Mouse (Mus musculus) liver, adult 2 months (tissue): ENCODE measurements at regions not wholly inside any gene's neighbourhood (a gene's known extent, or its start where the extent isn't known, plus 50 kb on each side); places are given as distances from the start of the nearest gene placed in this dataset.

Source experiments
- DNase-seq: peaks from one replicate; pipeline ENCODE4 v3.0.0-alpha.2; 2011; ENCODE audit warnings: low read depth, low spot score; ENCODE audit errors: extremely low read depth
- H3K27ac ChIP-seq: fragments of 200-500 bp; replicated peaks from 2 replicates; pipeline ENCODE4 v1.5.1; 2012; ENCODE audit warnings: low read depth, mild to moderate bottlenecking, control low read depth, inconsistent platforms, low read length; ENCODE audit not compliant: insufficient read depth
- H3K27me3 ChIP-seq: fragments of 200-500 bp; 2 replicates; pipeline ENCODE4 v1.6.1; 2012; ENCODE audit warnings: mild to moderate bottlenecking, moderate library complexity, low read length, inconsistent platforms; ENCODE audit not compliant: control insufficient read depth, insufficient read depth
- H3K36me3 ChIP-seq: fragments of 200-500 bp; 2 replicates; pipeline ENCODE4 v1.6.1; 2012; ENCODE audit warnings: low read length, inconsistent platforms; ENCODE audit not compliant: control insufficient read depth, insufficient read depth
- H3K4me1 ChIP-seq: fragments of 200-500 bp; 2 replicates; pipeline ENCODE4 v1.6.1; 2011; ENCODE audit warnings: low read length; ENCODE audit not compliant: control insufficient read depth, insufficient read depth
- H3K4me3 ChIP-seq: fragments of 200-500 bp; 2 replicates; pipeline ENCODE4 v1.5.1; 2011; ENCODE audit warnings: low read depth, mild to moderate bottlenecking, control low read depth, low read length, moderate library complexity; ENCODE audit not compliant: insufficient read depth
- H3K79me2 ChIP-seq: fragments of 200-500 bp; 2 replicates; pipeline ENCODE4 v1.6.1; 2012; ENCODE audit warnings: inconsistent platforms, mild to moderate bottlenecking, low read length, moderate library complexity; ENCODE audit not compliant: control insufficient read depth, insufficient read depth
- H3K9ac ChIP-seq: fragments of 200-500 bp; 2 replicates; pipeline ENCODE4 v1.6.1; 2012; ENCODE audit warnings: low read depth, mild to moderate bottlenecking, control low read depth, inconsistent platforms, low read length
- CTCF ChIP-seq: fragments of 200-500 bp; IDR thresholded peaks from 2 replicates; pipeline ENCODE4 v1.5.1; 2011; ENCODE audit warnings: low read depth, low read length, control low read depth
- POLR2A ChIP-seq: fragments of 200-500 bp; IDR thresholded peaks from 2 replicates; pipeline ENCODE4 v1.6.1; 2011; ENCODE audit warnings: low read length, control low read depth; ENCODE audit not compliant: insufficient read depth; ENCODE audit errors: extremely low read depth
- WGBS: fragments of 180-500 bp; shearing (Covaris S2); methylation state at CpG from one replicate; pipeline ENCODE4 v1.1.7; 2018; 5-methylcytosine and 5-hydroxymethylcytosine counted together

DNA sequence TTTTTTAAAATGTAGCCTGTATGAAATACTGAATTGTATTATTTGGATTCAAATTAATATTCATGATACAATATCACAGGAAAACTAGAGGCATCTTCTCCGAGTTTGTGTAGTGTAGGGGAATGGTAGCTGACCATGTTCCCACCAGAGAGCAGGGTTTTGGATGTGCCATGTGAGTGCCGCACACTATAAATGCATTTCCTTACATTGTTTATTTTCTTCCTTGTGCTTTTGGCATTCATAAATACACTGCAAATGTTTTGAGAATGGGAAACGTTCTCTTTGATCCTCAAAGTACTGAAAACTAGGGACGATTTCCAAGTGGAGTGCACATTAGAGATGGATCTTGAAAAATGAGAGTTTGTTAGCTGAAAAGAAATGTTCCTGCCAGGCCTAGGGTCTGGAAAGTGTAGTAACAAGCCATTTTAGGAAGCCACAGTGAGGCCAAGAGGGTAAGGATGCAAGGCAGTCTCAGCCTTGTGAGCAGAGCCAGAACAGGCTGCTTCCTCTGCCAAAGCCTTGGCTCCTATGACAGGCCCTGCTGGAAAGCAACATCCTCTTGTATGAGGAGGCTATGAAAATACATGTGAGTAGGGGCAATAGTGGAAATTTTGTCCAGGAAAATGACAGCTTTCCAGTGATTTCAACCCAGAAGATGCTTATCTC is 331.8 kb downstream of the Inhba start:
- no peak overlapping the region for H3K4me3 ChIP-seq
- H3K9ac ChIP-seq: no peak overlapping the region
- DNase-seq: peak; percentile 34
- no peaks in the 10 kb centered on the region for H3K79me2 ChIP-seq
- no peak overlapping the region for H3K27ac ChIP-seq
- no peaks in the 10 kb centered on the region for H3K36me3 ChIP-seq
- H3K4me1 ChIP-seq: no peaks in the 10 kb centered on the region
- 77% methylated on average over 4 of the region's 4 CpGs for WGBS
- no peaks in the 10 kb centered on the region for H3K27me3 ChIP-seq
- TF ChIP-seq CTCF (no peak), POLR2A (no peak)

DNA sequence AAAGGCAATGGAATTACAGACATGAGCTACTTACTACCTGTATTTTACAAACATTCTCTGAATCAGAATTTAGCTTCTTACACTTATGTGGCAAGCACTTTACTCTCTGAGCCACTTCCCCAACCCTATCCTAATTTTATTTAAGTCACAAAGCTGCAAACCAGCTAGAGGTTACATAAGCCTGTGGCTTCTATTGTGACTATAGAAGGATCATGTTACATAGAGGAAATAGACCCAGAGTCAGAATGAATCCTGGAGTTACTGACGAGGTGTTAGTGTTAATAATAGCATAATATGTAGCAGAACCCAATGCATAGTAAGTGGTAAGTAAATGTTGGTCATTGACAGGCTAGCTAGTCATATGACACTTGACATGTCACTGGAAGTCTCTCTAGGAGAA is 337.7 kb downstream of the Inhba start:
- no peaks in the 10 kb centered on the region for H3K27me3 ChIP-seq
- no peaks in the 10 kb centered on the region for H3K4me1 ChIP-seq
- WGBS: 69% methylated on average over 1 of the region's 1 CpGs
- H3K27ac ChIP-seq: no peak overlapping the region
- no peak overlapping the region for H3K4me3 ChIP-seq
- TF ChIP-seq CTCF (no peak), POLR2A (no peak)
- H3K36me3 ChIP-seq: no peaks in the 10 kb centered on the region
- no peaks in the 10 kb centered on the region for H3K79me2 ChIP-seq
- DNase-seq: no peak
- no peak overlapping the region for H3K9ac ChIP-seq

- H3K27me3 ChIP-seq: no peaks in the 10 kb centered on the region
- H3K9ac ChIP-seq: no peak overlapping the region
- no peaks in the 10 kb centered on the region for H3K4me1 ChIP-seq
- DNase-seq: no peak
- TF ChIP-seq POLR2A (no peak), CTCF (no peak)
- no peak overlapping the region for H3K4me3 ChIP-seq
- no peaks in the 10 kb centered on the region for H3K79me2 ChIP-seq
- no peak overlapping the region for H3K27ac ChIP-seq
- 90% methylated on average over 3 of the region's 3 CpGs for WGBS
- no peaks in the 10 kb centered on the region for H3K36me3 ChIP-seq
Observed at GRCm38 (mm10) chr13:16350061-16350460, 338.4 kb downstream of the Inhba start.

- H3K79me2 ChIP-seq: no peaks in the 10 kb centered on the region
- no peak for TF ChIP-seq CTCF
- no peak for TF ChIP-seq POLR2A
- WGBS: 94% methylated on average over 1 of the region's 1 CpGs
- no peak for DNase-seq
- H3K4me3 ChIP-seq: no peak overlapping the region
- H3K9ac ChIP-seq: no peak overlapping the region
- H3K4me1 ChIP-seq: no peaks in the 10 kb centered on the region
- no peak overlapping the region for H3K27ac ChIP-seq
- H3K27me3 ChIP-seq: no peaks in the 10 kb centered on the region
- no peaks in the 10 kb centered on the region for H3K36me3 ChIP-seq
Observed at GRCm38 (mm10) chr13:16355316-16355715, 343.7 kb downstream of the Inhba start.

DNA sequence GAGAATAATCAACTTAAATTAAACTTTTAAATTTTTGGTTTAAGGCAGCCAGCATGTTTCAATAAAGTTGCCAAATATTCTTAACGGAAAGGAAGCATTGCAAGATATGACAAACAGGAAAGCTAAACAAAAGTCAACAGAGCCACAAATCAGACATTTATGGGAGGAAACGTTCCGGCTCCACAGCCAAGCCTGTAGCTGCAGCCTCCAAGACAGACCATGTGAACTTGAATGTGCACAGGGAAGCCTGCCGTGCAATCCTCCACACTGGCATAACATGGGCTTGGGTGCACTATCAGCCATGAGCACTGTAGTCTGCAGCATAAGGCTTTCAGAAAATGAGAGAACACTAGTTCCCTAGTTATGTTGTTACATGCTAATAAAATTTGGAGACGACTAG is 367.8 kb downstream of the Inhba start:
- H3K4me3 ChIP-seq: no peak overlapping the region
- no peaks in the 10 kb centered on the region for H3K27me3 ChIP-seq
- no peak overlapping the region for H3K9ac ChIP-seq
- WGBS: 58% methylated on average over 5 of the region's 5 CpGs
- H3K79me2 ChIP-seq: no peaks in the 10 kb centered on the region
- TF ChIP-seq CTCF (no peak), POLR2A (no peak)
- no peak overlapping the region for H3K27ac ChIP-seq
- no peaks in the 10 kb centered on the region for H3K4me1 ChIP-seq
- H3K36me3 ChIP-seq: no peaks in the 10 kb centered on the region
- DNase-seq: peak; percentile 33

- H3K4me3 ChIP-seq: no peak overlapping the region
- DNase-seq: no peak
- no peaks in the 10 kb centered on the region for H3K36me3 ChIP-seq
- no peaks in the 10 kb centered on the region for H3K4me1 ChIP-seq
- H3K79me2 ChIP-seq: no peaks in the 10 kb centered on the region
- TF ChIP-seq POLR2A (no peak), CTCF (no peak)
- no peak overlapping the region for H3K27ac ChIP-seq
- H3K9ac ChIP-seq: no peak overlapping the region
- H3K27me3 ChIP-seq: no peaks in the 10 kb centered on the region
- whole genome bisulfite sequencing: 96% methylated on average over 2 of the region's 2 CpGs
Observed at GRCm38 (mm10) chr13:16379949-16380348, 368.3 kb downstream of the Inhba start.
